Mouse (Mus musculus) retina, embryonic 14.5 days (tissue): ENCODE measurements around the gene Atxn7l3.

Experiments used
- DNase-seq: peaks from one replicate; pipeline ENCODE4 v3.0.0-alpha.2; 2015; ENCODE audit warnings: low spot score

The Atxn7l3 gene

DNA sequence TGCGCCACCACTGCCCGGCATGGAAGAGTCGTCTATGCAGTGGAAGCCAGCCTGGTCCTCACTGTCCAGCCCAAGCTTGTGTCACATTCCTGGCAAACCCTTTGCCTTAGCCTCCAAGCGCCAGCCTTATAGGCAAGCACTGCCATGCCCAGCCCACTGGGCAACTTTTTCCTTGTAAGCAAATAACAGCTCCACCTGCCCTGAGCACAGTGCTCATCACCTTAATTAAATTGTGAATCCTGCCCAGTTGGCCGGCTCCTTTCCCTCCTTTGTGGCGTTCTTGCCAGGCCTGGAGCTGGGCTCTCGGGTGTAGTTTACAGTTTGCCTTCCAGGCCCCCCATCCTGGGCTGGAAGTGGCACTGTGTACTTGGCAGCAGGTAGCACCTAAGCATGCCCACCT, 33.2 kb downstream of the Atxn7l3 start:
- DNase-seq: no peak

DNA sequence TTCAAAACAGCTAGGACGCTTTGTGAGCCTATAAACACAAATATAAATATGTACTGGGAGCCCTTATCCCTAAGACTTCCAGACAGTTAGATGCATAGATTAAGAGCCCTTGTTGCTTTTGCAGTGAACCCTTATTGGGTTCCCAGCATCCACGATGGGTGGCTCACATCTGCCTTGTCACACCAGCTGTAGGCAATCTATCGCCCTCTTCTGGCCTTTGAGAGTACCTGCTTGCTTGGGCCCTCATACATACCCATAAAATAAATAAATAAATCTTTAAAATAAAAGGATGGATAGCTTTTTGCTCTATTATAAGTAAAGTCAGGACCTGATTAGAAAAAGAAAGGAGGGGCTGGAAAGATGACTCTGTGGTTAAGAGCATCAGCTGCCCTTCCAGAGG, 37.9 kb downstream of the Atxn7l3 start:
- DNase-seq: peak; percentile 49

- no peak for DNase-seq
Observed at GRCm38 (mm10) chr11:102258095-102258494, 38.3 kb downstream of the Atxn7l3 start.

GRCm38 (mm10) chr11:102257514-102257913, 38.9 kb downstream of the Atxn7l3 start:
- peak; percentile 64 for DNase-seq

DNA sequence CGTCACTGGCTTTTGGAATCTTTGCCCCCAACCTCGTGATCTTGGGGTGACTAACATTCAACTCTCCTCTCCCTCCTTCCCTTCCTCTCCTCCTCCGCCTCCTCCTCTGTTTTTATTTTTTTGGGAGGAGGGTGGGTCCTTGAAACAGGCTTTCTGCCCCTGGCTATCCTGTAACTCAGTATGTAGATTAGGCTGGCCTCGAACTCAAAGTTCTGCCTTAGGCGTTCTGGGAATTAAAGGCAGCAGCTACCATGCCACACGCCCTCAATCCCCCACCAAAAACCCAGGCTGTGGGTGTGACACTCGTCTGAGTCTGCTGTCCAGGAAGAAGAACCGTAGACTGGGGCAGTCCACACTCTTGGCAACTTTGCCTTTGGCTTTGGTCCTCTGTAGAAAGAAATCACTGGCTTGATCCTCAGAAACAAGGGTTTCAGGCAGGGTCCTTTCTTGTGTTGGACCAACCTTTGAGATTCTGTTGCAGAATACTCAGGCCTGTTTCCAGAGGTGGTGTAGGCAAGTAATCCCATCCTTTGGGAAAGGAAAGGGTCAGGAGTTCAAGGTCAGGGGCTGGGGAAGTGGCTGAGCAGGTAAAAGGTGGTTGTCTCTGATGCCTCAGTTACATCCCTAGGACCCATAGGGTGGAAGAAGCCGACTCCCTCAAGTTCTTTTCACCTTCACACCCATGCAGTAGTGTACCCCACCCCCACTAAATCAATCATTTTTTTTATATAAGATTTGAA, 46.9 kb downstream of the Atxn7l3 start:
- DNase-seq: no peak

GRCm38 (mm10) chr11:102248630-102249230, 47.7 kb downstream of the Atxn7l3 start, which contains the start of gene BC030867:
Gene BC030867 (plus strand): TSS chr11:102248882.
- peak; percentile 100 for DNase-seq

DNA sequence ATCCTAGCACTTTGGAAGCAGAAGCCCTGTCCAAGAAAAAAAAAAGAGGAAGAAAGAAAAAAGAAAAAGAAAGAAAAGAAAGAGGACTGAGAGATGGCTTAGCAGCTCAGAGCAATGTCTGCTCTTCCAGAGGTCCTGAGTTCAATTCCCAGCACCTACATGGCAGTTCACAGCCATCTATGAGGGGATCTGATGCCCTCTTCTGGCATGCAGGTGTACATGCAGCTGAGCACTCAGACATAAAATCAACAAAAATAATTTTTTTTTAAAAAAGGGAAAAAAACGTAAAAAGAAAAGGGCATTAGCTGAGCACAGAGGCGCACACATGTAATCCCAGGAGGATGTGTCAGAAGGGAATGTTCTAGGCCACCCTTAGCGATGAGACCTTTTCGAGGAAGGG, 49.6 kb downstream of the Atxn7l3 start:
- no peak for DNase-seq

- DNase-seq: no peak
Observed at GRCm38 (mm10) chr11:102246273-102246635, 50.2 kb downstream of the Atxn7l3 start.

DNA sequence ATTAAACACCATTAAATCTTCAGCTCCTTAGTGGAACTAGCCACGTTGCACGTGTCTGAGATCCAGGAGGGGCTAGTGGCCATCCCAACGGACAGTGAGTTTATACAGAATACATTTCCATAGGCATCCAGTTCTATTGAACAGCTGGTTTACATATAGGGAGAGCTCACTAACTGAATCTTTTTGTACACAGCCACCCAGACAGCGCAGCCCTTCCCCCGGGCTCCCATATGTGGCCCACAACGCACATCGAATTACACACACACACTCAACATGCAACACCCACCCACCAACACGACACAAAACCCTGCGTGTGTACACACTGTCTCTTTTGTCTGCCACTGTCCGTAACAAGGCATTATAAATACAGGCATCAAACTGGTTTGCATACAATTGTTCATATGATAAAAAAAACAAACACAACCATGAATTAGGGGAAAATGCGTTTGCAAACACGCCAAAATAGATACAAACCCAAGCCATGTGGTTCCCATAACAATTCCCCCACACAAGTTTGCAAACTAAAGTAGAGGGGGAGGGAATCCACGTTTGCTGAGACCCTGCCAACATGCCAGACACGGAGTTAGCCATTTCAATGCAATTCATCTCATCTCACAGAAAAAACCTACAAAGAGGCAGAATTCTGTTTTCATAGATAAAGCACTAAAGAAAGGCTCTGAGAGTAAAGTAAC, 50.7 kb downstream of the Atxn7l3 start:
- no peak for DNase-seq

DNA sequence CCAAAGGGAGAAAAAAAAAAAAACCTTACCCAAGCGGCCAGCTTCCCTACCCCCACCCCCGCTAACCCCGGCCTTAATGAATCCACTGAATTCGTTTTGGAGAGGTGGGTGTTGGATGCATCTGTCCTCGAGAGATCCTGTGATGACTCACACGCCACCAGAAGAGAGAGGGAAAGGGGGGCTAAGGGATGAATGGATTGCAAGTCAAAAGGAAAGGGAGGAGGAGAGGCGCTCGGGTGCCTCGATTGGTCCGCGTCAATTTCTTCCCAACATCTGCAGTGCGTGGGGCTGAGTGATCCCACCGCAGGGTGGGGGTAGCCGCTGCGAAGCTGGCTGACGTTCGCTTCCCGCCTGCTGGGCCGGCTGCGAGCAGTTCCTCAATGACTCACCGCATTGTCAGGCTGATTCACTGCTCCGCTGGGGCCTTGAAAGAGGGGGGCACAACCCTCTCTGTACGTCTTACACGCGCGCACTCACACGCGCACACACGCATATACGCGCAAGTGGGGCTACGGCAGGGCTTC, 51.4 kb downstream of the Atxn7l3 start:
- peak; percentile 63 for DNase-seq

DNA sequence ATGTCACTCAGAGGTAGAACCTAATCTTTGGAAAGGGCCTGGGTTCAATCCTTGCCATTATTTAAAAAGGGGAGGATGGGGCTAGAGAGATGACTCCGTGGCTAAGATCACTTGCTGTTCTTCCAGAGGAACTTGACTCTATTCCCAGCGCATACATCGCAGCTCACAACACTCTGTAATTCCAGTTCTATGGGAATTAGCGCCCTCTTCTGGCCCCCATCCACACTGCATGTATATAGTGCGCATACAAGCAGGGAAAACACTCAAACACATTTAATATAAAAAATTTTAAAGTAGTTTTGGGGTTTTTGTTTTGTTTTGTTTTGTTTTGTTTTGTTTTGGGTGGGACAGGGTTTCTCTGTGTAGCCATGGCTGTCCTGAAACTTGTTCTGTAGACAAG, 54.6 kb downstream of the Atxn7l3 start:
- no peak for DNase-seq

DNA sequence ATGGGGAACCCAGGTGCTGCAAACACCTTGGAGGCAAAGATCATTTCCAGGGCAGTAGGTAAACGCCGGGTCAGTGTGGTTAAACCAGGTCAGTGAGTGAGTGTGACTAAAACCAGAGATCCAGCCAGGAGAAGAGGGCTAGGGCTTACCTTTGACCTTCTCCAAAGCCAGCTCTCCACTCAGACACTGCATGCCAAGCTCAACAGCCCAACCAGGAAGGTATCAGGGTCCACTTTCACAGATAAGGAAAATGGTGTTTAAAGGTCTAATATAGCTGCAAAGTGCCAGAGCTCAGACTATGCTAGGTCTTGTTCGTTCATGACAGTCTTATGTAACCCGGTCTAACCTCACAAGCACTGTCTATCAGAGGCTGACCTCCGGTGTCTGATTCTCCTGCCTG, 55.2 kb downstream of the Atxn7l3 start:
- no peak for DNase-seq

DNA sequence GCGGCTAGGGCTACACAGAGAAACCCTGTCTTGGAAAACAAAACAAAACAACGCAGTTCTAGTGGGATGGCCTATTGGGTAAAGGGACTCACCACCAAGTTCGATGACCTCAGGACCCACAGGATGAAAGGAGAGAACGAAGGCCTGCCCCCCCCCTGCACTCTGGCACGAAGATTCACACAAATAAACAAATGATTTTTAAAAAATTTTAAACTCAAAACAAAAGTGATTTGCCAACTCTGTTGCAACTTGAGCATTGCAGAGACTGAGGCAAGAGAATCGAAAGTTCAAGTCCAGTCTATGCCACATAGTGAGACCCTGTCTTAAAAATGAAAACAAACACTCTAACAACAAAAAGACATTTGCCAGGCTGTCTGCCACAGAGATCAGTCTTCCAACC, 55.8 kb downstream of the Atxn7l3 start:
- no peak for DNase-seq
